Mouse (Mus musculus): Measurements from ENCODE around the gene Cdkal1.

DNA sequence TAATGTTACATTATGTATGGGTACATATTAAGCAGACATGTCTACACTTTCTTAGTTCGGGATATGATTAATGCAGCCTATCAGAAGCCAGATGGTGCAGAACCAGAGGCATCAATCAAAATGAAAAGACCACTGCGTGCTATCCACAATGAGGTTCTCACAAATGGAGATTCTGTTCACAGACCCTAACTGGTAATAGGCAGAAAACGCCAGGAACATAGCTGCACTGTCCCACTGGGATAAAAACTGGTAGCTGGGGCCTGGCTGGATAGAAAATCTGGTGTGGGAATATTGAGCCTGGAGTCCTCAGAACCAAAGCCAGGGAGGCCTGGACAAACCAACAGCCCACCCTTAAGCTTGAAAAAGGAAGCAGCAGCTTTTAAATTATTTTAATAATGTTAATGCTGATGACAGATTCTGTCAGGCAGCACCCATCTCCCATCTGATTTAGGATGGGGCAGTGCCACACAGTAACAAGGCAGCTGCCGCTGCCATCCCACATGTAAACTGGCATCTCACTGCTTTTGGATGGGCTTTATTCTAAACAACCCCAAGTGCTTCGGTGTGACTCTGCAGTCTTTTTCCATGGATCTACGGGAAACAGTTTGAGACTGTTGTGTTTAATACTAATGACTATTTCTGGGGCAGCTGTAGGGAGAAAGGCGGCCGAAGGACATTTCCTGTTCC, 438.9 kb downstream of the Cdkal1 start:
- TF ChIP-seq EP300 (IDR thresholded peaks at IDR 0.05; ENCODE audit: low read length) (no peak), POLR2A (IDR thresholded peaks at IDR 0.05; ENCODE audit: low read depth, low read length) (no peak), SIN3A (IDR thresholded peaks at IDR 0.05; ENCODE audit: low read length) (no peak), MYC (IDR thresholded peaks at IDR 0.05; ENCODE audit: low read depth, low read length) (no peak), TCF12 (IDR thresholded peaks at IDR 0.05; ENCODE audit: low read depth, low read length) (no peak), CTCF (conservative IDR thresholded peaks at IDR 0.05 in 1 of 2, IDR thresholded peaks at IDR 0.05 in 1 of 2; ENCODE audit: low read depth in 2 of 2, low read length in 2 of 2) (no peak), KAT2A (IDR thresholded peaks at IDR 0.05; ENCODE audit: insufficient replicate concordance, low read length) (no peak), GABPA (IDR thresholded peaks at IDR 0.05; ENCODE audit: insufficient replicate concordance, low read depth, low read length) (no peak), BHLHE40 (IDR thresholded peaks at IDR 0.05; ENCODE audit: low read depth, low read length) (no peak)
